Mouse (Mus musculus) heart, adult 2 months (tissue): ENCODE results near the gene Spaca7. TPM values are rescaled to one million over a fixed set of nuclear protein-coding genes. Genes with fewer than 3 reads are reported as not detected.

ENCODE experiments used
- DNase-seq, 2 experiments: peaks; one replicate each; pipeline ENCODE4 v3.0.0; 2021
- H3K27ac ChIP-seq: fragments of 200-600 bp; 2 replicates; pipeline ENCODE4 v1.8.1; 2022
- H3K27me3 ChIP-seq: fragments of 200-500 bp; 2 replicates; pipeline ENCODE4 v1.6.1; 2012; ENCODE audit warnings: mild to moderate bottlenecking, low read length, inconsistent platforms, mixed read lengths; ENCODE audit not compliant: control insufficient read depth, insufficient read depth
- H3K36me3 ChIP-seq: fragments of 200-500 bp; 2 replicates; pipeline ENCODE4 v1.6.1; 2012; ENCODE audit warnings: low read length, inconsistent platforms; ENCODE audit not compliant: control insufficient read depth, insufficient read depth
- H3K4me1 ChIP-seq: fragments of 200-500 bp; 2 replicates; pipeline ENCODE4 v1.6.1; 2011; ENCODE audit warnings: low read length; ENCODE audit not compliant: control insufficient read depth, insufficient read depth
- H3K4me3 ChIP-seq: fragments of 200-600 bp; 2 replicates; pipeline ENCODE4 v1.8.1; 2022
- H3K79me2 ChIP-seq: fragments of 200-500 bp; replicated peaks from 2 replicates; pipeline ENCODE4 v1.6.1; 2012; ENCODE audit warnings: mild to moderate bottlenecking, inconsistent platforms, low read length, moderate library complexity, mixed read lengths; ENCODE audit not compliant: control insufficient read depth, insufficient read depth
- H3K9ac ChIP-seq: fragments of 200-500 bp; 2 replicates; pipeline ENCODE4 v1.6.1; 2012; ENCODE audit warnings: low read depth, mild to moderate bottlenecking, control low read depth, inconsistent platforms, low read length, mixed read lengths
- CTCF ChIP-seq: fragments of 200-600 bp; IDR thresholded peaks from 2 replicates; pipeline ENCODE4 v1.8.1; 2022; ENCODE audit warnings: antibody characterized with exemption, mild to moderate bottlenecking, moderate library complexity
- EP300 ChIP-seq: fragments of 200-500 bp; IDR thresholded peaks from 2 replicates; pipeline ENCODE4 v1.6.1; 2011; ENCODE audit warnings: low read depth, low read length, control low read depth; ENCODE audit not compliant: insufficient read depth
- POLR2A ChIP-seq: fragments of 200-500 bp; IDR thresholded peaks from 2 replicates; pipeline ENCODE4 v1.6.1; 2011; ENCODE audit warnings: mild to moderate bottlenecking, low read depth, low read length, control low read depth; ENCODE audit not compliant: insufficient read depth
- WGBS: fragments of 180-500 bp; shearing (Covaris S2); methylation state at CpG from one replicate; pipeline ENCODE4 v1.1.7; 2018; 5-methylcytosine and 5-hydroxymethylcytosine counted together
- intact Hi-C: fragments of 180-260 bp; cut with DNase I; formaldehyde crosslinking; loops from one replicate; pipeline ENCODE4 v1.15.1; 2025
- polyA plus RNA-seq: library from polyadenylated mRNA; depleted of rRNA; stranded (reverse); fragments of >200 nt; gene quantifications from 2 replicates; pipeline ENCODE4 v1.2.3, GENCODE M21; 2012
- total RNA-seq, 2 experiments: library from RNA; stranded (reverse); gene quantifications; 2 replicates each; pipeline ENCODE4 v1.2.3; 2021

Gene Spaca7
- total and polyA plus RNA-seq, 3 experiments, result not detected

GRCm38 (mm10) chr8:12621550-12622222 lies 48.9 kb downstream of the Spaca7 start:
- Histone ChIP-seq H3K9ac (no peak overlapping the region), H3K27ac (no peak overlapping the region), H3K27me3 (no peaks in the 10 kb centered on the region), H3K4me3 (no peak overlapping the region), H3K36me3 (no peaks in the 10 kb centered on the region), H3K79me2 (no peaks in the 10 kb centered on the region), H3K4me1 (no peaks in the 10 kb centered on the region)
- TF ChIP-seq CTCF, result no peak
- TF ChIP-seq POLR2A, result no peak
- TF ChIP-seq EP300, result no peak
- WGBS, result 95% methylated on average over 18 of the region's 18 CpGs
- intact Hi-C loops, result no loop called here
- DNase-seq, result no peak

DNA sequence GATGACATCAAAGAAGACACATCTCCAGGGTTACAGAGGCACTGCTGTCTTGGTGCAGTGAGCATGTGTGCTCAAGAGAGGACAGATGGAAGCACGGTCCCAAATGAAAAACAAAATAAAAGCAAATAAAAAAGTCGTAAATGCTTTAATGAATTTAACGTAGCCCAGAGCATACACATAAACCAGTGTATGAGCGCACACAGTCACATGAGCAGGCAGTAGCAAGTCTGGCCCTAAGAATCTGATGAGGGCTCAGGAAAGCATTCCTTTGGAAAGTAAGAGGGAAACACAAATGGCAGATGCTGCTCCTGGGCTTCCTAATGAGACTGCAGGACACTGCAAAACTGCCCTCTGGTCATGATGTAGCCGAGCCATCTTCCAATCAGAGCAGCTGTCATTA lies 53.1 kb downstream of the Spaca7 start:
- Histone ChIP-seq H3K79me2 (no peaks in the 10 kb centered on the region), H3K36me3 (no peaks in the 10 kb centered on the region), H3K27ac (no peak overlapping the region), H3K4me1 (no peaks in the 10 kb centered on the region), H3K27me3 (no peaks in the 10 kb centered on the region), H3K4me3 (no peak overlapping the region), H3K9ac (no peak overlapping the region)
- WGBS, result 87% methylated on average over 5 of the region's 5 CpGs
- TF ChIP-seq POLR2A (no peak), EP300 (no peak), CTCF (no peak)
- intact Hi-C loops, result loop anchor here (5.0 kb wide), 1 partner anchor 669 kb away; no protein-coding TSS in a partner anchor
- DNase-seq, result no peak

DNA sequence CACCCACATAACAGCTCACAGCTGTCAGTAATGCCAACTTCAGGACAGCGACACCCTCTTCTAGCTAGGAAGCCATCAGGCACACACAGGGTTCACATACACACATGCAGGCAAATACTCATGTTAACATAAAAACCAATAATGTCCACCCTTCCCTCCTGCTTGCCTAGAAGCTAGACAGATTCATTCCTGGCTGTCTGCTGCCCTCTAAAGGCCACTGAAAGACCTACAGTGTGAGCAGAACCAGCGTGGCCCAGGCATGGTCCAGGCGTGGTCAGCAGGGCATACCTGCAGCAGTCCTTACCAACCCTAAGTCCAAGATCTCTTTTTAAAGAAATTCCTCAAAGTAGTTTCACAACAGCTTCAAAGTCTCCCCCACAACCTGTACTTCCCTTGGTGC lies 56.2 kb downstream of the Spaca7 start:
- 40% methylated on average over 3 of the region's 3 CpGs for WGBS

GRCm38 (mm10) chr8:12635366-12635765 lies 62.5 kb downstream of the Spaca7 start:
- TF ChIP-seq CTCF (no peak), EP300 (no peak), POLR2A (no peak)
- Histone ChIP-seq H3K27me3 (no peaks in the 10 kb centered on the region), H3K9ac (no peak overlapping the region), H3K4me1 (no peaks in the 10 kb centered on the region), H3K79me2 (no peaks in the 10 kb centered on the region), H3K27ac (no peak overlapping the region), H3K36me3 (no peaks in the 10 kb centered on the region), H3K4me3 (no peak overlapping the region)
- no peak for DNase-seq
- 87% methylated on average over 2 of the region's 2 CpGs for WGBS
- intact Hi-C loops, result no loop called here

More for the DNA sequence above, 56.2 kb downstream of the Spaca7 start:
- Histone ChIP-seq H3K9ac (no peak overlapping the region), H3K27me3 (no peaks in the 10 kb centered on the region), H3K4me1 (no peaks in the 10 kb centered on the region), H3K79me2 (no peaks in the 10 kb centered on the region), H3K27ac (no peak overlapping the region), H3K4me3 (no peak overlapping the region), H3K36me3 (no peaks in the 10 kb centered on the region)
- intact Hi-C loops, result loop anchor here (5.0 kb wide), 1 partner anchor 672 kb away; no protein-coding TSS in a partner anchor
- no peak for TF ChIP-seq EP300
- no peak for TF ChIP-seq POLR2A
- TF ChIP-seq CTCF, result peak; percentile 89
- peak; percentile 14 to 45 for DNase-seq

GRCm38 (mm10) chr8:12638446-12638845 lies 65.6 kb downstream of the Spaca7 start:
- intact Hi-C loops, result no loop called here
- H3K36me3 ChIP-seq, result no peaks in the 10 kb centered on the region
- H3K27me3 ChIP-seq, result no peaks in the 10 kb centered on the region
- no peak overlapping the region for H3K4me3 ChIP-seq
- no peak overlapping the region for H3K27ac ChIP-seq
- no peaks in the 10 kb centered on the region for H3K4me1 ChIP-seq
- TF ChIP-seq CTCF (no peak), EP300 (no peak), POLR2A (no peak)
- H3K79me2 ChIP-seq, result no peaks in the 10 kb centered on the region
- H3K9ac ChIP-seq, result no peak overlapping the region
- WGBS, result 90% methylated on average over 11 of the region's 11 CpGs
- no peak for DNase-seq

GRCm38 (mm10) chr8:12641527-12641926 lies 68.7 kb downstream of the Spaca7 start:
- DNase-seq, result no peak
- H3K4me1 ChIP-seq, result no peaks in the 10 kb centered on the region
- no peaks in the 10 kb centered on the region for H3K36me3 ChIP-seq
- H3K79me2 ChIP-seq, result no peaks in the 10 kb centered on the region
- 90% methylated on average over 6 of the region's 6 CpGs for whole genome bisulfite sequencing
- TF ChIP-seq CTCF (no peak), POLR2A (no peak), EP300 (no peak)
- H3K9ac ChIP-seq, result no peak overlapping the region
- intact Hi-C loops, result no loop called here
- no peak overlapping the region for H3K27ac ChIP-seq
- no peaks in the 10 kb centered on the region for H3K27me3 ChIP-seq
- no peak overlapping the region for H3K4me3 ChIP-seq
